Mouse (Mus musculus): ENCODE measurements around the gene Sirt2. TPM values are rescaled to one million over a fixed set of nuclear protein-coding genes. Genes with fewer than 3 reads are reported as not detected.

Sirt2 gene
- total RNA-seq, 2 experiments from 2014 or later, result 78.1 to 86.7 TPM

GRCm38 (mm10) chr7:28830981-28831380 lies 64.4 kb downstream of the Sirt2 start:
- DNase-seq (ENCODE audit: low spot score in 2 of 2), result peak in 1 of 2 experiments; percentile 15

GRCm38 (mm10) chr7:28831411-28832125 lies 65.0 kb downstream of the Sirt2 start:
- peak in 1 of 2 experiments; percentile 17 for DNase-seq (ENCODE audit: low spot score in 2 of 2)

DNA sequence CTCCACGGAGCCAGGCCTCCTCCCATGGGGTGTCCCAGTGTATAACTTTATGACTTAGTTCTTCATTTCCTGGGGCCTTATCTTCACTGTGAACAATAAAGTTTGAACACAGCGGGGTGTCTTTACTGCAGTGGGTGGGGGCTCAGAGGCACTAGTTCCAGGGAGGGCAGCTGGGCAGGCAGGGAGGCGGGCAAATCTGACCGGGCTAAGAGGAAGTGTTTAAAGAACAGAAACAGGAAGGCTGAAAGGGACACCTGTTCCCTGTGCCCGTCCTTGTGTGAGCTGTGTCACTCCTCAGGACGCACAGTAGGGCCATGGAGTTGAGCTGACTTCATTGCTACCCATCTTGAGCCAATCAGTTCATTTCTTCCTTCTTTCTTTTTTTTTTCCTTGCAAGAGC lies 65.6 kb downstream of the Sirt2 start:
- DNase-seq (ENCODE audit: low spot score in 2 of 2), result peak in 1 of 2 experiments; percentile 19

- no peak for DNase-seq (ENCODE audit: low spot score in 2 of 2)
Observed at GRCm38 (mm10) chr7:28833723-28834347, 67.3 kb downstream of the Sirt2 start, which contains the start of gene Lgals4. Gene Lgals4, plus strand, starts transcription at chr7:28833854.

DNA sequence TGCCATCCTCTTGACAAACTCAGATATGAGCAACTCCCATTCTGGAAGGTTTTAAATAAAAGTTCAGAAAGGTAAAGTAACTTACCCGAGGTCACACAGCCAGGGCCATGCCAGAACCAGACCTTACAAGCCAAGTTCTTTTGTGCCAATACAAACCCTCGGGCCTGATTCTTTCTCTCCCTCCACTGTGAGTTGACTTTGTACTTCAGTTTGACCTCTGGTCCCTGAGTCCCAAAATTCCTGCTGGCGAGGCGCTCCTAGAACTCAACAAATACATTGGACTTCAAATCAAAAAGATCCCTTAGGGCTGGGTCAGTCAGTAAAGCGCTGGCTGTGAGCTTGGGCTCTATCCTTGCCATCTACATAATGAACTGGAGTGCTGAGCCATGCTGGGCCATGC lies 70.4 kb downstream of the Sirt2 start:
- DNase-seq (ENCODE audit: low spot score in 2 of 2), result no peak

Other genes with a start within 250 kb of the Sirt2 start
- not detected for gene Ifnl3, start 243.9 kb upstream of the Sirt2 start, total RNA-seq (2021)
- gene Sycn, start 225.8 kb upstream of the Sirt2 start, total RNA-seq (2021), result not detected
- not detected for gene Nccrp1, start 219.5 kb upstream of the Sirt2 start, total RNA-seq (2021)
- 10 to 100 TPM; 67.9 to 72.7 TPM for gene Samd4b, start 168.6 kb upstream of the Sirt2 start, total RNA-seq (2021)
- 10 to 100 TPM; 21.4 to 25.2 TPM for gene Pak4, start 168.6 kb upstream of the Sirt2 start, total RNA-seq (2021)
- gene Acp7, start 135.4 kb upstream of the Sirt2 start, total RNA-seq (2021), result not detected
- gene Fbxo27, start 73.9 kb upstream of the Sirt2 start, total RNA-seq (2021), result 1 to 10 TPM; 1.8 TPM
- gene Fbxo17, start 49.9 kb upstream of the Sirt2 start, total RNA-seq (2021), result 1 to 10 TPM; 2.4 to 2.8 TPM
- 10 to 100 TPM; 72.4 to 79.4 TPM for gene Mrps12, start 24.9 kb upstream of the Sirt2 start, total RNA-seq (2021)
- gene Sars2, start 24.7 kb upstream of the Sirt2 start, total RNA-seq (2021), result 10 to 100 TPM; 15.6 to 17.2 TPM
- not detected for gene Ccer2, start 10.6 kb upstream of the Sirt2 start, total RNA-seq (2021)
- 10 to 100 TPM; 44.0 to 55.4 TPM for gene Nfkbib, start 777 bp downstream of the Sirt2 start, total RNA-seq (2021)
- gene Rinl, start 22.2 kb downstream of the Sirt2 start, total RNA-seq (2021), result 1 to 10 TPM; 2.6 to 3.2 TPM
- gene Hnrnpl, start 41.8 kb downstream of the Sirt2 start, total RNA-seq (2021), result 100 to 1,000 TPM; 327 to 346 TPM
- 100 to 1,000 TPM; 474 to 780 TPM for gene Ech1, start 58.5 kb downstream of the Sirt2 start, total RNA-seq (2021)
- 10 to 100 TPM; 10.3 to 14.0 TPM for gene Lgals4, start 67.1 kb downstream of the Sirt2 start, total RNA-seq (2021)
- gene Lgals7, start 97.1 kb downstream of the Sirt2 start, total RNA-seq (2021), result under 1 TPM in 1 of 2 experiments, not detected in 1; 0.54 TPM
- gene Capn12, start 114.7 kb downstream of the Sirt2 start, total RNA-seq (2021), result under 1 TPM; 0.16 to 0.17 TPM
- gene Actn4, start 195.6 kb downstream of the Sirt2 start, total RNA-seq (2021), result 100 to 1,000 TPM; 197 to 233 TPM
- gene Eif3k, start 215.1 kb downstream of the Sirt2 start, total RNA-seq (2021), result 100 to 1,000 TPM; 227 to 253 TPM
- gene Map4k1, start 215.3 kb downstream of the Sirt2 start, total RNA-seq (2021), result 1 to 10 TPM in 1 of 2 experiments, under 1 TPM in 1; 0.96 to 2.4 TPM